Comparison of ENCODE assay signal across 9 mouse cellular contexts in genomic region chr7:139310487-139310951, GRCm38 (mm10).
A peak's percentile ranks its signal among the peaks of the same experiment; 100 is the strongest.
DNase-seq lines count a peak whose midpoint lies in the region; TF ChIP-seq lines count a peak whose summit lies in the region.
"Had no signal": no experiment of that assay in that cellular context is flagged by ENCODE, and none has a peak within 500 bp of the region (broad histone marks: within the 10 kb centered on the region; RNA-seq: fewer than 3 reads in every experiment).

No protein-coding gene starts in this region.

- no peaks in the 10 kb centered on the region for H3K9me3 ChIP-seq in midbrain, embryonic 10.5 days (replicated peaks)
- H3K9me3 ChIP-seq: limb, embryonic 15.5 days had no signal

- intact Hi-C loops in heart, postnatal 10 days (cut with DNase I), result no loop called here

- no peak for TF ChIP-seq CTCF in brain, embryonic 14.5 days (IDR thresholded peaks at IDR 0.05; ENCODE audit: borderline replicate concordance, extremely low read depth, insufficient read depth, insufficient read length)

- no peak for TF ChIP-seq POLR2A in brain, embryonic 14.5 days (IDR thresholded peaks at IDR 0.05; ENCODE audit: borderline replicate concordance, extremely low read depth, insufficient read depth, insufficient read length, poor library complexity, severe bottlenecking)

- no peaks in the 10 kb centered on the region for H3K36me3 ChIP-seq in midbrain, embryonic 10.5 days
- H3K36me3 ChIP-seq: limb, embryonic 15.5 days had no signal

- H3K4me3 ChIP-seq in midbrain, embryonic 10.5 days, result no peak overlapping the region
- H3K4me3 ChIP-seq: limb, embryonic 15.5 days had no signal

- 69% methylated on average over 6 of the region's 6 CpGs for WGBS in midbrain, embryonic 10.5 days

- H3K4me1 ChIP-seq in midbrain, embryonic 10.5 days, result peaks cover 18% of the 10 kb centered on the region

- peaks cover 27% of the 10 kb centered on the region for H3K27me3 ChIP-seq in midbrain, embryonic 10.5 days (ENCODE audit: low read depth, poor library complexity, severe bottlenecking)
- H3K27me3 ChIP-seq: limb, embryonic 15.5 days had no signal

- peak; percentile 24 to 37 for DNase-seq in cerebellum, postnatal 14 days
- DNase-seq in cerebellum, adult 11-12 months, result no peak
- DNase-seq in brain, embryonic 14.5 days (ENCODE audit: low read depth), result peak; percentile 90
- peak; percentile 57 to 63 for DNase-seq in heart, postnatal 10 days
- DNase-seq in midbrain, embryonic 10.5 days (ENCODE audit: low spot score), result no peak
- no peak for DNase-seq in thymus, postnatal 14 days
- DNase-seq in c-Kit-positive CD71-positive TER-119-positive erythroid progenitor cells, embryonic 14.5 days (ENCODE audit: low spot score), result no peak
- DNase-seq in urinary bladder, postnatal 14 days (ENCODE audit: low spot score), result no peak

- H3K27ac ChIP-seq in midbrain, embryonic 10.5 days (replicated peaks), result peak overlapping the region; percentile 33
- H3K27ac ChIP-seq: limb, embryonic 15.5 days had no signal

Comparison
In these comparisons a context has a peak if more than half of its experiments do, and no peak if none do; other contexts are left out.
1. DNase-seq: peak in cerebellum, postnatal 14 days (2 of 2), brain, embryonic 14.5 days (single experiment) and heart, postnatal 10 days (2 of 2); none in cerebellum, adult 11-12 months (single experiment), midbrain, embryonic 10.5 days (single experiment), thymus, postnatal 14 days (single experiment), c-Kit-positive CD71-positive TER-119-positive erythroid progenitor cells, embryonic 14.5 days (single experiment) and urinary bladder, postnatal 14 days (single experiment).